Comparison of ENCODE assay signal across 13 mouse cellular contexts in the genomic region with DNA sequence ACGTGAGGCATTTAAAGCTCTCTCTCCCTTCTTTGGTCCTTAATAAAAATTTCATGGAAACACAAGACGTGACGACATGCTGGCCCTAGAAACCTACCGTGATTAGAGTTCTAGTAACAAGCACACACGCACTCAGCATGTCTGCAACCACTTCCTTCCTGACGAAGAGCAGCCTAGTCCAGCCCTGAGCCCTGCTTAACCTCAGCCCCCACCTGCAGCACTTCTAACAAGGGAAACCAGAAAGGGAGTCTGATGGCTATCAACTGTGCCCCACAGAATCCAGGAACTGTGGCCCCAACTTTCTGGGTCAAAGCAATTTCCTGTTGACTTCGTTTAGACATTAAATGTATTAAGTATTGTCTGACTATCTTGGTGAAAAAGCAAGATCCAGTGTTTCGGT.
DNase-seq lines count a peak whose midpoint lies in the region; ATAC-seq and TF ChIP-seq lines count a peak whose summit lies in the region.
"Had no signal": no experiment of that assay in that cellular context is flagged by ENCODE, and none has a peak within 500 bp of the region (broad histone marks: within the 10 kb centered on the region; RNA-seq: fewer than 3 reads in every experiment).

No protein-coding gene starts in this region.

- no peak overlapping the region for H3K9ac ChIP-seq in liver, embryonic 12.5 days
- H3K9ac ChIP-seq: hindbrain, embryonic 14.5 days; lung, embryonic 15.5 days; midbrain, embryonic 13.5 days had no signal

- H3K4me3 ChIP-seq in liver, embryonic 12.5 days: no peak overlapping the region
- H3K4me3 ChIP-seq in kidney, adult 2 months (ENCODE audit: insufficient read depth, low read depth, low read length): no peak overlapping the region
- H3K4me3 ChIP-seq: lung, embryonic 15.5 days; midbrain, embryonic 13.5 days had no signal

- DNase-seq in liver: peak; percentile 13
- peak; percentile 29 for DNase-seq in c-Kit-positive CD71-negative TER-119-negative erythroid progenitor cells, embryonic 14.5 days (ENCODE audit: low read depth)
- DNase-seq in thymus, postnatal 25 days: peak; percentile 67
- DNase-seq in adrenal gland, postnatal 10 days: no peak
- no peak for DNase-seq in right cerebral cortex, adult 18-20 months
- no peak for DNase-seq in kidney, adult 2 months
- DNase-seq: cerebellum, adult 8-10 months; kidney, adult 8-10 months had no signal

- ATAC-seq in liver, embryonic 12.5 days: no peak
- peak; percentile 61; the same call in 1 of the 2 replicates for ATAC-seq in monocyte, adult 5-6 weeks (replicated peaks; ENCODE audit: insufficient number of reproducible peaks, low FRiP score, low TSS enrichment, poor library complexity, severe bottlenecking)
- ATAC-seq: midbrain, embryonic 13.5 days had no signal

- H3K9me3 ChIP-seq in liver, embryonic 12.5 days (replicated peaks): no peaks in the 10 kb centered on the region
- H3K9me3 ChIP-seq: lung, embryonic 15.5 days; midbrain, embryonic 13.5 days had no signal

- peaks cover 25% of the 10 kb centered on the region for H3K4me1 ChIP-seq in liver, embryonic 12.5 days
- no peaks in the 10 kb centered on the region for H3K4me1 ChIP-seq in kidney, adult 2 months (ENCODE audit: control insufficient read depth, insufficient read depth, low read length)
- H3K4me1 ChIP-seq: lung, embryonic 15.5 days; midbrain, embryonic 13.5 days had no signal

- TF ChIP-seq POLR2A in kidney, adult 2 months (IDR thresholded peaks at IDR 0.05; ENCODE audit: low read depth, low read length): no peak

- 27% methylated on average over 8 of the region's 8 CpGs for WGBS in liver, embryonic 12.5 days (ENCODE audit: insufficient replicate concordance)
- 54% methylated on average over 8 of the region's 8 CpGs for WGBS in kidney, adult 2 months

- H3K27me3 ChIP-seq in liver, embryonic 12.5 days (replicated peaks): no peaks in the 10 kb centered on the region
- no peaks in the 10 kb centered on the region for H3K27me3 ChIP-seq in kidney, adult 2 months (replicated peaks; ENCODE audit: control insufficient read depth, insufficient read depth, low read length)
- H3K27me3 ChIP-seq: lung, embryonic 15.5 days; midbrain, embryonic 13.5 days had no signal

- no peak overlapping the region for H3K27ac ChIP-seq in liver, embryonic 12.5 days
- no peak overlapping the region for H3K27ac ChIP-seq in kidney, adult 2 months (ENCODE audit: insufficient read depth, low read depth, low read length)
- H3K27ac ChIP-seq: hindbrain, embryonic 14.5 days; lung, embryonic 15.5 days; midbrain, embryonic 13.5 days had no signal

- H3K36me3 ChIP-seq in liver, embryonic 12.5 days: no peaks in the 10 kb centered on the region
- H3K36me3 ChIP-seq in kidney, adult 2 months (ENCODE audit: control insufficient read depth, insufficient read depth, low read length): no peaks in the 10 kb centered on the region
- H3K36me3 ChIP-seq: lung, embryonic 15.5 days; midbrain, embryonic 13.5 days had no signal

- no peak overlapping the region for H3K4me2 ChIP-seq in liver, embryonic 12.5 days
- H3K4me2 ChIP-seq: hindbrain, embryonic 14.5 days; lung, embryonic 15.5 days; midbrain, embryonic 13.5 days had no signal

- no peak for TF ChIP-seq CTCF in kidney, adult 2 months (conservative IDR thresholded peaks at IDR 0.05; ENCODE audit: insufficient read depth, insufficient read length, low read depth, low read length)

Comparison
In these comparisons a context has a peak if more than half of its experiments do, and no peak if none do; other contexts are left out.
1. DNase-seq: peak in liver (single experiment), c-Kit-positive CD71-negative TER-119-negative erythroid progenitor cells, embryonic 14.5 days (single experiment) and thymus, postnatal 25 days (single experiment); none in adrenal gland, postnatal 10 days (single experiment), right cerebral cortex, adult 18-20 months (single experiment) and kidney, adult 2 months (single experiment).